Mouse (Mus musculus) ovary, postnatal 10 days (tissue): ENCODE measurements around the gene Nphp1.

ENCODE experiments used
- DNase-seq: peaks from one replicate; pipeline ENCODE4 v3.0.0; 2022; ENCODE audit warnings: low spot score

Nphp1 gene

GRCm38 (mm10) chr2:127749376-127749775 is 39.3 kb downstream of the Nphp1 start:
- DNase-seq, result no peak

GRCm38 (mm10) chr2:127748316-127748715 is 40.4 kb downstream of the Nphp1 start:
- no peak for DNase-seq

- no peak for DNase-seq
Observed at GRCm38 (mm10) chr2:127742637-127743036, 46.1 kb downstream of the Nphp1 start.

GRCm38 (mm10) chr2:127740756-127741519 is 47.8 kb downstream of the Nphp1 start:
- no peak for DNase-seq

GRCm38 (mm10) chr2:127737885-127738284 is 50.8 kb downstream of the Nphp1 start:
- no peak for DNase-seq

GRCm38 (mm10) chr2:127736631-127737209 is 52.0 kb downstream of the Nphp1 start:
- DNase-seq, result no peak

GRCm38 (mm10) chr2:127735512-127736145 is 53.1 kb downstream of the Nphp1 start:
- no peak for DNase-seq

- DNase-seq, result no peak
Observed at GRCm38 (mm10) chr2:127734889-127735288, 53.8 kb downstream of the Nphp1 start.

GRCm38 (mm10) chr2:127730301-127730997 is 58.2 kb downstream of the Nphp1 start:
- no peak for DNase-seq

GRCm38 (mm10) chr2:127729671-127730070 is 59.0 kb downstream of the Nphp1 start, which contains the start of gene Mall:
Mall (minus strand) TSS chr2:127729932.
- no peak for DNase-seq

- DNase-seq, result no peak
Observed at GRCm38 (mm10) chr2:127728661-127729450, 59.8 kb downstream of the Nphp1 start.

GRCm38 (mm10) chr2:127728146-127728545 is 60.6 kb downstream of the Nphp1 start:
- DNase-seq, result no peak

- DNase-seq, result no peak
Observed at GRCm38 (mm10) chr2:127723193-127723592, 65.5 kb downstream of the Nphp1 start.

- peak; percentile 26 for DNase-seq
Observed at GRCm38 (mm10) chr2:127722176-127722892, 66.4 kb downstream of the Nphp1 start.

- no peak for DNase-seq
Observed at GRCm38 (mm10) chr2:127718839-127719468, 69.7 kb downstream of the Nphp1 start.

GRCm38 (mm10) chr2:127714726-127715125 is 74.0 kb downstream of the Nphp1 start:
- no peak for DNase-seq

- DNase-seq, result no peak
Observed at GRCm38 (mm10) chr2:127708792-127709191, 79.9 kb downstream of the Nphp1 start.

- DNase-seq, result no peak
Observed at GRCm38 (mm10) chr2:127708060-127708459, 80.6 kb downstream of the Nphp1 start.

- DNase-seq, result no peak
Observed at GRCm38 (mm10) chr2:127705267-127705666, 83.4 kb downstream of the Nphp1 start.
